Mouse (Mus musculus) lung, postnatal 0 days (tissue): Measurements from ENCODE around the gene Ccdc96.

Experiments
- CTCF ChIP-seq: IDR thresholded peaks from 2 replicates; pipeline ENCODE4 v1.5.1; 2016; ENCODE audit warnings: antibody characterized with exemption, mild to moderate bottlenecking
- EP300 ChIP-seq: IDR thresholded peaks from 2 replicates; pipeline ENCODE4 v1.6.1; 2016; ENCODE audit warnings: antibody characterized with exemption, mild to moderate bottlenecking, control low read depth

GRCm38 (mm10) chr5:36505235-36505634, 20.8 kb downstream of the Ccdc96 start:
- TF ChIP-seq EP300 (no peak), CTCF (no peak)
